Comparison of ENCODE assay signal across 7 mouse cellular contexts in genomic region chr5:111530628-111531524, GRCm38 (mm10).
DNase-seq lines count a peak whose midpoint lies in the region; ATAC-seq and TF ChIP-seq lines count a peak whose summit lies in the region.

No protein-coding gene starts in this region.

- no peaks in the 10 kb centered on the region for H3K27me3 ChIP-seq in forebrain, embryonic 13.5 days
- H3K27me3 ChIP-seq in hindbrain, embryonic 12.5 days = 0 out of 2 replicates have a peak, but pooled peaks cover 15% of the 10 kb centered on the region
- H3K27me3 ChIP-seq in liver, embryonic 16.5 days (ENCODE audit: control insufficient read depth, insufficient read depth, low read depth, low read length) = 0 out of 2 replicates have a peak, but pooled peaks cover 3% of the 10 kb centered on the region
- no peaks in the 10 kb centered on the region for H3K27me3 ChIP-seq in cerebellum, adult 2 months (ENCODE audit: control insufficient read depth, insufficient read depth, low read length)

- 22% methylated on average over 26 of the region's 26 CpGs for WGBS in forebrain, embryonic 13.5 days
- 11% methylated on average over 26 of the region's 26 CpGs for WGBS in hindbrain, embryonic 12.5 days
- 27% methylated on average over 26 of the region's 26 CpGs for WGBS in liver, embryonic 16.5 days (ENCODE audit: insufficient replicate concordance)
- 35% methylated on average over 26 of the region's 26 CpGs for WGBS in cerebellum, adult 2 months

- TF ChIP-seq POLR2A in cerebellum, adult 2 months (IDR thresholded peaks at IDR 0.05; ENCODE audit: borderline replicate concordance, insufficient read depth, low read length) = no peak

- H3K9ac ChIP-seq in forebrain, embryonic 13.5 days = peak overlapping the region; percentile 14; the same call in 1 of the 2 replicates
- peak overlapping the region; percentile 32; the same call in 1 of the 2 replicates for H3K9ac ChIP-seq in hindbrain, embryonic 12.5 days
- H3K9ac ChIP-seq in liver, embryonic 16.5 days (ENCODE audit: low read depth, low read length) = no peak overlapping the region

- H3K4me3 ChIP-seq in forebrain, embryonic 13.5 days = no peak overlapping the region
- H3K4me3 ChIP-seq in hindbrain, embryonic 12.5 days = no peak overlapping the region
- no peak overlapping the region for H3K4me3 ChIP-seq in liver, embryonic 16.5 days (ENCODE audit: low read depth, low read length)
- no peak overlapping the region for H3K4me3 ChIP-seq in cerebellum, adult 2 months (replicated peaks; ENCODE audit: insufficient read depth, low read depth, low read length)

- H3K27ac ChIP-seq in forebrain, embryonic 13.5 days = peak overlapping the region; percentile 45; the same call in 1 of the 2 replicates
- peak overlapping the region; percentile 67; the same call in 1 of the 2 replicates for H3K27ac ChIP-seq in hindbrain, embryonic 12.5 days
- no peak overlapping the region for H3K27ac ChIP-seq in liver, embryonic 16.5 days (ENCODE audit: low read length)
- H3K27ac ChIP-seq in cerebellum, adult 2 months (ENCODE audit: insufficient read depth, low read length) = no peak overlapping the region

- no peak for TF ChIP-seq CTCF in cerebellum, adult 2 months (IDR thresholded peaks at IDR 0.05; ENCODE audit: borderline replicate concordance, insufficient read depth, low read depth, low read length)

- H3K4me2 ChIP-seq in forebrain, embryonic 13.5 days = peak overlapping the region; percentile 11
- H3K4me2 ChIP-seq in hindbrain, embryonic 12.5 days (replicated peaks) = peak overlapping the region; percentile 24
- peak overlapping the region; percentile 32; the same call in 1 of the 2 replicates for H3K4me2 ChIP-seq in liver, embryonic 16.5 days (ENCODE audit: low read depth, low read length)

- ATAC-seq in forebrain, embryonic 13.5 days = no peak; the same call in 1 of the 2 replicates
- 0 out of 2 replicates have a peak, but pooled peaks have one; percentile 9 for ATAC-seq in hindbrain, embryonic 12.5 days (ENCODE audit: low FRiP score)
- ATAC-seq in liver, embryonic 16.5 days (ENCODE audit: low read depth) = no peak

- peaks cover 61% of the 10 kb centered on the region for H3K4me1 ChIP-seq in forebrain, embryonic 13.5 days
- peaks cover 76% of the 10 kb centered on the region for H3K4me1 ChIP-seq in hindbrain, embryonic 12.5 days
- H3K4me1 ChIP-seq in liver, embryonic 16.5 days (ENCODE audit: control insufficient read depth, low read depth, low read length) = peaks cover 3% of the 10 kb centered on the region
- H3K4me1 ChIP-seq in cerebellum, adult 2 months (ENCODE audit: control insufficient read depth, insufficient read depth, low read length) = 0 out of 2 replicates have a peak, but pooled peaks cover 6% of the 10 kb centered on the region

- DNase-seq in embryo, embryonic 10.5 days (ENCODE audit: low spot score) = peak; percentile 89
- DNase-seq in cerebellum, adult 11-12 months = no peak
- DNase-seq in cerebellum, adult 2 months = no peak
- no peak for DNase-seq in thymus, postnatal 10 days (ENCODE audit: low spot score in 2 of 2)

- no peaks in the 10 kb centered on the region for H3K9me3 ChIP-seq in forebrain, embryonic 13.5 days (replicated peaks)
- H3K9me3 ChIP-seq in hindbrain, embryonic 12.5 days (replicated peaks) = no peaks in the 10 kb centered on the region
- no peaks in the 10 kb centered on the region for H3K9me3 ChIP-seq in liver, embryonic 16.5 days (replicated peaks; ENCODE audit: control insufficient read depth, low read length)

- no peaks in the 10 kb centered on the region for H3K36me3 ChIP-seq in forebrain, embryonic 13.5 days (ENCODE audit: poor library complexity, severe bottlenecking)
- no peaks in the 10 kb centered on the region for H3K36me3 ChIP-seq in hindbrain, embryonic 12.5 days
- H3K36me3 ChIP-seq in liver, embryonic 16.5 days (ENCODE audit: control insufficient read depth, insufficient read depth) = no peaks in the 10 kb centered on the region

Comparison
In these comparisons a context has a peak if more than half of its experiments do, and no peak if none do; other contexts are left out.
1. H3K27ac ChIP-seq: peak in forebrain, embryonic 13.5 days (single experiment) and hindbrain, embryonic 12.5 days (single experiment); none in liver, embryonic 16.5 days (single experiment) and cerebellum, adult 2 months (single experiment).
2. Peak in every context shown above with its lines, with median percentiles within 50 percentile points of each other: H3K4me2 ChIP-seq.